Mouse (Mus musculus): ENCODE data around the gene Cbr2. TPM values are rescaled to one million over a fixed set of nuclear protein-coding genes. Genes with fewer than 3 reads are reported as not detected.

The Cbr2 gene
- polyA plus RNA-seq, 2 experiments from 2014 or later = not detected

DNA sequence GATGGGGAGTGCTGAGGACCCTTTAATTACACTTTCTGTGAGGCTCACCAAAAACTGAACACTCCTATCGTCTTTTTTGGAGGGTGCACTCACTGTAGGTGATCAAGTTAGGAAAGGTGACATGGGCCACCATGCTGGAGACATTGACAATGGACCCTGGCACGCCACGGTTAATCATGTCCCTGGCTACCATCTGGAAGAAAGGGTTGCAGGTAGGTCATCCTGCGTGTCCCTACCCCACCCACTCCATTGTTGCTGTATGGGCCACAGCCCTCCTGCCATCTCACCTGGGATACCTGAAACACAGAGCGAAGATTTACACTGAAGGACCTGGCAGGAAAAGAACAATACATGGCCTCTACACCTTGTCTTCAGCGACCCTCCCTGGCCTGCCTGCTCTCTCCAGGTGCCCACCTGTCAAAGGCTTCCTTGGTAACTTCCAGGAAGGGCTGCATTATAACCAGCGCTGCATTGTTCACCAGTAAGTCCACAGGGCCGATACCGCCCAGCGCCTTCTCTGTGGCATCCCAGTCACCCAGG, 1.5 kb downstream of the Cbr2 start:
- no peak for ATAC-seq

DNA sequence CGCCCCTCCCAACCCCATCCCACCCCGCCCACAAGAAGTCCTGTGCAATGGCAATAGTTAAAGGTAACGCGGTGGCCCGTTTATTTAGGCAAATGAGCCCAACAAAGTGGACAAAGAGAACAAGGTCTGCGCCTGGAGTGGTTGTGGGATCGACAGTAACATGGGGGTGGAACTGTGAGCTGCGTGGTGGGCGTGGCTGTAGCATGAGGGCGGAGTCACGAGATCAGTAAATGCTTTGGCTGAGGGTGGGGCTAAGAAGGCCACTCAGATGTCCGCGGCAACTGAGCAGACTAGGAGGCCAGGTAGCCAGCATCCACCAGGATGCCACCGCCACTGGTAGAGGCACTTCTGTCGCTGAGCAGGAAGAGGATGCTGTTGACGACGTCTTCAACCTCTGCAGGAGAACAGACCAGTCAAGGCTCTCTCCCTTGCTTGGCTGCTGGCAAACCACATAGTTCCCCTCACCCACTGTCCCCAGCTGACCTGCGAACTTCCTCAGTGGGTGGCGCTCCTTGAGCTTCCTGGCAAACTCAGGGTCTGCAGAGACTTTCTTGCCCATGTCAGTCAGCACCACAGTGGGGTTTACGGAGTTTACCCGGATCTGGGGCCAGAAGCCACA, 2.4 kb downstream of the Cbr2 start:
- ATAC-seq = peak; percentile 33

DNA sequence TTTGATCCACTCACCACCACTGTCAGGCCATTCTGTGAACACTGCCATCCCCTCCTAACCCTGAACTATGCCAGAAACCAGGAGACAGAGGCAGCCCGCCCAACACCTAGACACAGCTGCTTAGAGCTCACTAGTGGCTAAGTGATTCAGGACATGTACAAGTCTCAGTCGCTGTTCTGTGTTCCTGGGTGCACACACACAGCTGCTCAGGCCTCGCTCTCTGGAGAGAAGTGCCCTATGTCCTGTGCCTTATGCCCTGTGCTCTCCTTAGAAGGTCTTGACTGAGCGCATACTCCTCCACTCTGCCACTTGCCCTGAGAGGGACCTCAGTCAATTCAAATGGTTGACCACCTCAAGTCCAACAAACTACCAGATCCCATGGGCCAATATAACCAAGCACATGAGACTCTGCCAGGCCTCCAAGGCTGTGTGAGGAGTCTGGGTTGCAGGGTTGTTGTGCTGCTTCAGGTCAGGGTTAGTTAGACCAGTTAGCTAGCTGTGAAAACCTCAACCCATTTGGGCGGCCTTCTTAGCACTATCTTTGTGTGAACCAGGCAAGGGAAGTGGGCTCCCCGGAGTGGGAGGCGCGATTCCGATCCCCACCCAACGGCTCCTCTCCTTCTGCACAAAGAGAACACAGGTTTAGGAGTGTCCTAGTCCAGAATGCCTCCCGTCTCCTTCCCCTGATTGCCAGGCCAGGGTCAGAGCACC, 3.2 kb downstream of the Cbr2 start:
- no peak for ATAC-seq

DNA sequence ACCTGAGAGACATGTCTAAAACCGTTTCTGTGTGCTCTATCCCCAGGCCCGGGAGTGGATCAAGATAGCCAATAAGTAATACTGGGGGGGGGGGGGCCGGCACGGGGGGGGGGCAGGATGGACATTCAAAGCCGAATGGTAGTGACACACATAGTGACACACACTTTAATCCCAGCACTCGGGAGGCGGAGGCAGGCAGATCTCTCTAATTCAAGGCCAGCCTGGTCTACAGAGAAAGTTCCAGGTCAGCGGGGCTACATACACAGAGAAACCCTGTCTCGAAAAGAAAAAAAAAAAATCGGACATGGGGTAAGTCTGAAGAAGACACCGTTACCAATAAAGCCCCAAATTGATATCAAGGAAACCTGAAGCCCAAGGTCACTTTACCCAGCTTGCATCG, 4.3 kb downstream of the Cbr2 start:
- no peak for ATAC-seq

GRCm38 (mm10) chr11:120727169-120727527, 4.8 kb downstream of the Cbr2 start, which contains the start of gene Dcxr:
Gene Dcxr (minus strand): TSS chr11:120727281.
- peak; percentile 93 for ATAC-seq

GRCm38 (mm10) chr11:120726243-120727168, 5.4 kb downstream of the Cbr2 start:
- peak; percentile 46 for ATAC-seq

GRCm38 (mm10) chr11:120723509-120723908, 8.4 kb downstream of the Cbr2 start:
- ATAC-seq = no peak

DNA sequence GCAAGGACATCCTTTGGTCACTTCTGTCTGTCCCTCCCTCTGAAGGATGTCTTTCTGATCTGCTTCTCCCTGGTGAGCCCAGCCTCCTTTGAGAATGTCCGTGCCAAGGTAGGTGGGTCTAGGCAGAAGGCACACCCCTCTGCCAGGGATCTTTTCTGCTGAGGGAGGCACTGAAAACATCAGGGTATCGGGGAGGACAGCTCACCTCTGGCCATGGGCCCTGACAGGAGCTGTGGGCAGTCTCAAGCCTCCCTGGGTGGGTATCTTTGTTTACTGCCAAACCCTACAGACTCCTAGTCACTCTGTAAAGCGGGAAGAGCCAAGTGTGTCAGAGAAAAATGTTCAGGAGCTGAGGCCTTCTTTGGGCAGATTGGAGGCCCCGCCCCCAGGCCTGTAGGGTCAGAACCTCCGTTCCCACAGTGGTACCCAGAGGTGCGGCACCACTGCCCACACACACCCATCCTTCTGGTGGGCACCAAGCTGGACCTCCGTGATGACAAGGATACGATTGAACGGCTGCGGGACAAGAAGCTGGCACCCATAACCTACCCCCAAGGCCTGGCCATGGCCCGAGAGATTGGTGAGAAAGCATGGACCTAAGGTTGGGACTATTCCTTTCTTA, 9.0 kb downstream of the Cbr2 start:
- no peak for ATAC-seq

GRCm38 (mm10) chr11:120722067-120722630, 9.8 kb downstream of the Cbr2 start:
- ATAC-seq = no peak

GRCm38 (mm10) chr11:120721124-120722066, 10.5 kb downstream of the Cbr2 start, which contains the start of gene Rac3:
Gene Rac3 (plus strand): TSS chr11:120721470.
- peak; percentile 46 for ATAC-seq

DNA sequence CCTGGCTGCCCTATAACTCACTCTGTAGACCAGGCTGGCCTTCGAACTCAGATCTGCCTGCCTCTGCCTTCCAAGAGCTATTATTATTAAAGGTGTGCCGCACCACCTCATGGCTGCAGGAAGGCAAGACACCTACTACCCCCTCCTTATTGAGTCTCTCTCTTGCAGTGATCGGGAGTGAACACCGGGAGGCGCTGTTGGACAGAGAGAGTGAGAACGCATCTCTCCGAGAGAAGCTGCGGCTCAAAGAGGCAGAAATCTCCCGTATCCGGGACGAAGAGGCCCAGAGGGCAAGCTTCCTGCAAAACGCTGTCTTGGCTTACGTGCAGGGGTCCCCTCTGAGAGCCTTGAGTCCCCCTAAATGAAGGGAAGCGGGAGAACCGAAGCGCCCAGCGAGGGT, 11.5 kb downstream of the Cbr2 start:
- ATAC-seq = peak; percentile 91

DNA sequence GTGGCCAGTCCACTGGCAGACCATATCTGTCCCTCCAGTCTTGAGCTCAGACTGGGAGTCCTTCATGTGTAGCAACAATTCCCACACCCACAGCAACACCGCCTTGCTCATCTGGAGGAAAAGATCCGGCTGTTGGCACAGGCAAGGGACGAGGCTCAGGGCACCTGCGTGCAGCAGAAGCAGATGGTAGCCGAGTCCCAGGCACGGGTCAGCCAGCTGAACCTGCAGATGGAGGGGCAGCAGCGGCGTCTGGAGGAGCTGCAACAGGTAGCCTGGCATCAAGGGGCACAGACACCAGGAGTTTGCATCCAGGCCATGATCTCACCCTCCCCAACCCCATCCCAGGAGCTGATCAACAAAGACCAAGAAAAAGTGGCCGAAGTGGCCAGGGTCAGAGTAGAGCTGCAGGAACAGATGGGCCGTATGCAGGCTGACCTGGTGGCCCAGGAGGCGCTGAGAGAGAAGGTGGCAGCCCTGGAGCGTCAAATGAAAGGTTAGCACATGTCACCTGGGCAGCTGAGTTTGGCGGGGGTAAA, 12.0 kb downstream of the Cbr2 start:
- ATAC-seq = no peak

GRCm38 (mm10) chr11:120719242-120719641, 12.7 kb downstream of the Cbr2 start:
- ATAC-seq = no peak

- no peak for ATAC-seq
These were observed 16.8 kb downstream of the Cbr2 start for GRCm38 (mm10) chr11:120715131-120715530.

GRCm38 (mm10) chr11:120714546-120714945, 17.4 kb downstream of the Cbr2 start:
- ATAC-seq = no peak

DNA sequence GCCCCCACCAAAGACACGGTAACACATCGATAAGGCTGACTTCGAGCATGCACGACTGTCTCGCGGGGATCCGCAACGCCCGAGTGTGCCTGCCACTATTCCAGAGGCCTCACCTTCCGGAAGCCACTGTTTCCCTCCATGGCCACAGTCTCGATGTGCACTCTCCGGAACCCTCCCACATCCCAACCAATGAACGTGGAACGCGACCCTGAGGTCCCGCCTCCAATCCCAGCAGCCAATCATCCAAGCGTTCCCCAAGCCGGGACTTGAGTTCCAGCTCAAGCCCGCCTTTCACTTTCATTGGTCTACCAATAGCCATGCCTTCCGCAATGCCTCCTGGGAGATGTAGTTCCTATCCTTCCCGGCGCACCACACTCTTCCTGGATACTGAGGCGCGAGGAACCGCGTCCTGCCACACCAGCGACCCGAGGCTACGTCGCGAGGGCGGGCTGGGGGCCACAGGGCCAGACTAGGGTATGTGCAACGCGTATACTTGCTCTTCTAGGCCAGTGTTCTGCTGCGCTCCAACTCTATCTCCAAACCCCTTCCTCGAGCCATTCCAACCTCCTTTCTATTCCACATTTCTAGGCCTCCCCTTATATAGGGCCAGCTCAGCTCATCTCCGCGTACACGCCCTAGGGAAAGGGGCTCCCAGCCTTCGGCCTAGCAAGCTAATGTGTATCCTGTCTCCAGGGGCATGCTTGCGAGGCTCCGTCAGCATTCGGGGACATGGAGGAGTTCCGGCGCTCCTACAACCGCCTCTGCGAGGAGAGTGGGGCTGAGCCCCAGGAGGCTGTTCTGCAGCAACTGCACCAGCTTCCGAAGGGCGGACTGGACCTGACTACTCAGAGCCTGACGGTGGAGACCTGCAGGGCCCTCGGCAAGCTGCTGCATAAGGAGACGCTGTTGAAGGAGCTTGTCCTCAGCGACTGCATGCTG, 18.1 kb downstream of the Cbr2 start, which contains the start of the genes Cenpx and Lrrc45:
Cenpx (minus strand) TSS at position 159 of the 939 bp plus-strand sequence.
Lrrc45 (plus strand) TSS at position 346 of the 939 bp plus-strand sequence.
- peak; percentile 99 for ATAC-seq

- ATAC-seq = peak; percentile 10
These were observed 18.9 kb downstream of the Cbr2 start for GRCm38 (mm10) chr11:120712771-120713568.

- no peak for ATAC-seq
These were observed 19.8 kb downstream of the Cbr2 start for GRCm38 (mm10) chr11:120711980-120712604.

Data from CD4-positive, CD25-positive, alpha-beta regulatory T cell, adult 4 months (primary cell).